17 mouse cellular contexts compared by ENCODE assay signal in genomic region chr1:13782633-13783032, GRCm38 (mm10).
"Had no signal": no experiment of that assay in that cellular context is flagged by ENCODE, and none has a peak within 500 bp of the region (broad histone marks: within the 10 kb centered on the region; RNA-seq: fewer than 3 reads in every experiment).

No protein-coding gene starts in this region.

- H3K9ac ChIP-seq: liver, embryonic 13.5 days; liver, embryonic 15.5 days; liver, postnatal 0 days; lung, embryonic 15.5 days; midbrain, embryonic 13.5 days; midbrain, embryonic 15.5 days; neural tube, embryonic 12.5 days; stomach, embryonic 15.5 days had no signal

- H3K9me3 ChIP-seq: liver, embryonic 13.5 days; liver, embryonic 15.5 days; lung, embryonic 15.5 days; megakaryocyte, embryonic 14.5 days; midbrain, embryonic 13.5 days; midbrain, embryonic 15.5 days; neural tube, embryonic 12.5 days; stomach, embryonic 15.5 days had no signal

- H3K4me3 ChIP-seq: liver, embryonic 13.5 days; liver, embryonic 15.5 days; lung, embryonic 15.5 days; megakaryocyte, embryonic 14.5 days; midbrain, embryonic 13.5 days; midbrain, embryonic 15.5 days; neural tube, embryonic 12.5 days; stomach, embryonic 15.5 days had no signal

- H3K4me1 ChIP-seq: liver, embryonic 13.5 days; liver, embryonic 15.5 days; lung, embryonic 15.5 days; megakaryocyte, embryonic 14.5 days; midbrain, embryonic 13.5 days; midbrain, embryonic 15.5 days; neural tube, embryonic 12.5 days; stomach, embryonic 15.5 days had no signal

- H3K36me3 ChIP-seq: liver, embryonic 13.5 days; liver, embryonic 15.5 days; lung, embryonic 15.5 days; midbrain, embryonic 13.5 days; midbrain, embryonic 15.5 days; neural tube, embryonic 12.5 days; stomach, embryonic 15.5 days had no signal

- DNase-seq: liver, embryonic 13.5 days; liver, postnatal 0 days; lung, adult 2 months; lung, postnatal 10 days; right cerebral cortex, postnatal 14 days; thymus, adult 2 months; thymus, postnatal 25 days had no signal

- H3K4me2 ChIP-seq: liver, embryonic 13.5 days; liver, embryonic 15.5 days; lung, embryonic 15.5 days; midbrain, embryonic 11.5 days; midbrain, embryonic 13.5 days; midbrain, embryonic 15.5 days; neural tube, embryonic 12.5 days; stomach, embryonic 15.5 days had no signal

- ATAC-seq: liver, postnatal 0 days; midbrain, embryonic 13.5 days; midbrain, embryonic 15.5 days had no signal

- H3K27me3 ChIP-seq: liver, embryonic 13.5 days; liver, embryonic 15.5 days; lung, embryonic 15.5 days; megakaryocyte, embryonic 14.5 days; midbrain, embryonic 13.5 days; midbrain, embryonic 15.5 days; neural tube, embryonic 12.5 days; stomach, embryonic 15.5 days had no signal

- H3K27ac ChIP-seq: liver, embryonic 13.5 days; liver, embryonic 15.5 days; lung, embryonic 15.5 days; macrophage; midbrain, embryonic 13.5 days; midbrain, embryonic 15.5 days; neural tube, embryonic 12.5 days; stomach, embryonic 15.5 days; stomach, postnatal 0 days had no signal
